10 mouse cellular contexts compared by ENCODE assay signal in genomic region chr17:26529791-26530241, GRCm38 (mm10). TPM values are rescaled to one million over a fixed set of nuclear protein-coding genes. Genes with fewer than 3 reads are reported as not detected.
DNase-seq lines count a peak whose midpoint lies in the region; ATAC-seq and TF ChIP-seq lines count a peak whose summit lies in the region.
"Had no signal": no experiment of that assay in that cellular context is flagged by ENCODE, and none has a peak within 500 bp of the region (broad histone marks: within the 10 kb centered on the region; RNA-seq: fewer than 3 reads in every experiment).

No protein-coding gene starts in this region.

- peaks cover 30% of the 10 kb centered on the region for H3K4me1 ChIP-seq in limb, embryonic 15.5 days

- no peak for ATAC-seq in limb, embryonic 15.5 days (ENCODE audit: insufficient number of reproducible peaks, low FRiP score, low TSS enrichment, low read depth)
- no peak for ATAC-seq in megakaryocyte progenitor cell, adult 5-6 weeks (replicated peaks; ENCODE audit: poor library complexity)

- 42% methylated on average over 5 of the region's 5 CpGs for WGBS in limb, embryonic 15.5 days

- DNase-seq in left cerebral cortex, adult 2 months (ENCODE audit: extremely low spot score in 1 of 2, low spot score in 2 of 2), result no peak
- DNase-seq in left cerebral cortex, adult 9 months (ENCODE audit: low spot score in 2 of 2), result no peak
- DNase-seq in adrenal gland, postnatal 25 days, result peak; percentile 40
- peak; percentile 82 to 83 for DNase-seq in heart, adult 9 months (ENCODE audit: low spot score in 2 of 2)
- no peak for DNase-seq in kidney, adult 9 months
- DNase-seq in right cerebral cortex, postnatal 25 days, result no peak
- DNase-seq: kidney, adult 18-20 months had no signal

- no peak; the same call in 1 of the 2 replicates for TF ChIP-seq CTCF in left cerebral cortex, adult 2 months (IDR thresholded peaks at IDR 0.05)

- no peak overlapping the region for H3K9ac ChIP-seq in limb, embryonic 15.5 days
- H3K9ac ChIP-seq: neural tube, embryonic 15.5 days had no signal

- intact Hi-C loops in left cerebral cortex, adult 2 months (cut with DNase I), result no loop called here

- no peaks in the 10 kb centered on the region for H3K9me3 ChIP-seq in limb, embryonic 15.5 days
- H3K9me3 ChIP-seq: neural tube, embryonic 15.5 days had no signal

- H3K4me3 ChIP-seq in left cerebral cortex, adult 2 months, result no peak overlapping the region
- H3K4me3 ChIP-seq in limb, embryonic 15.5 days, result no peak overlapping the region
- H3K4me3 ChIP-seq: neural tube, embryonic 15.5 days had no signal

- H3K4me2 ChIP-seq in limb, embryonic 15.5 days, result no peak overlapping the region
- H3K4me2 ChIP-seq: neural tube, embryonic 15.5 days had no signal

- H3K36me3 ChIP-seq in limb, embryonic 15.5 days, result no peaks in the 10 kb centered on the region
- H3K36me3 ChIP-seq: neural tube, embryonic 15.5 days had no signal

- H3K27me3 ChIP-seq in limb, embryonic 15.5 days, result no peaks in the 10 kb centered on the region
- H3K27me3 ChIP-seq: neural tube, embryonic 15.5 days had no signal

- H3K27ac ChIP-seq in left cerebral cortex, adult 2 months, result peak overlapping the region; percentile 60
- H3K27ac ChIP-seq in limb, embryonic 15.5 days, result peak overlapping the region; percentile 80
- H3K27ac ChIP-seq: neural tube, embryonic 15.5 days had no signal

RNA-seq across cellular contexts. Expression of gene Ergic1, which starts 31.5 kb away (rescaled TPM):
- total RNA-seq in left cerebral cortex, adult 2 months (2021), result 100 to 1,000 TPM; 144 to 149 TPM
- 138 and 168 TPM in 2 replicates for total RNA-seq in adrenal gland, postnatal 25 days (2021)
- 122 and 130 TPM in 2 replicates for polyA plus RNA-seq in limb, embryonic 15.5 days (2015; fragmentation: Nextera tagmentation; extraction: Ambion mirVana)
- 99.7 and 123 TPM in 2 replicates for total RNA-seq in megakaryocyte progenitor cell, adult 5-6 weeks (2015)
- total RNA-seq in megakaryocyte progenitor cell, adult 5-6 weeks (2017), result 42.2 and 48.3 TPM in 2 replicates

RNA-seq across cellular contexts. Expression of gene Dusp1, which starts 32.1 kb away (rescaled TPM):
- 10 to 100 TPM; 58.0 to 65.6 TPM for total RNA-seq in left cerebral cortex, adult 2 months (2021)
- total RNA-seq in adrenal gland, postnatal 25 days (2021), result 30.8 and 37.8 TPM in 2 replicates
- 27.3 and 32.5 TPM in 2 replicates for polyA plus RNA-seq in limb, embryonic 15.5 days (2015; fragmentation: Nextera tagmentation; extraction: Ambion mirVana)
- 89.7 and 162 TPM in 2 replicates for total RNA-seq in megakaryocyte progenitor cell, adult 5-6 weeks (2015)
- total RNA-seq in megakaryocyte progenitor cell, adult 5-6 weeks (2017), result 16.1 and 29.6 TPM in 2 replicates

Comparison
In these comparisons a context has a peak if more than half of its experiments do, and no peak if none do; other contexts are left out.
1. DNase-seq: peak in adrenal gland, postnatal 25 days (single experiment) and heart, adult 9 months (2 of 2); none in left cerebral cortex, adult 2 months (0 of 2), left cerebral cortex, adult 9 months (0 of 2), kidney, adult 9 months (single experiment) and right cerebral cortex, postnatal 25 days (single experiment).